Mouse (Mus musculus): ENCODE measurements around the gene Gm11214. TPM values are rescaled to one million over a fixed set of nuclear protein-coding genes. Genes with fewer than 3 reads are reported as not detected.

Gene Gm11214
- polyA plus RNA-seq, 1 experiment from 2014 or later = not detected

Other genes with a start within 250 kb of the Gm11214 start
- 14.7 and 14.8 TPM in 2 replicates for gene Whrn, start 167.4 kb downstream of the Gm11214 start, polyA plus RNA-seq (2016; fragmentation: Nextera tagmentation; extraction: Ambion mirVana)
- gene Atp6v1g1, start 118.6 kb downstream of the Gm11214 start, polyA plus RNA-seq (2016; fragmentation: Nextera tagmentation; extraction: Ambion mirVana) = 293 and 317 TPM in 2 replicates
- gene Tmem268, start 104.6 kb downstream of the Gm11214 start, polyA plus RNA-seq (2016; fragmentation: Nextera tagmentation; extraction: Ambion mirVana) = 8.8 and 11.6 TPM in 2 replicates
- not detected in 2 replicates for gene Gm11213, start 58.1 kb downstream of the Gm11214 start, polyA plus RNA-seq (2016; fragmentation: Nextera tagmentation; extraction: Ambion mirVana)
- gene Tex48, start 41.0 kb downstream of the Gm11214 start, polyA plus RNA-seq (2016; fragmentation: Nextera tagmentation; extraction: Ambion mirVana) = not detected in 2 replicates
- 0.06 TPM in 1 of 2 replicates, not detected in the other for gene Tnfsf15, start 81.7 kb upstream of the Gm11214 start, polyA plus RNA-seq (2016; fragmentation: Nextera tagmentation; extraction: Ambion mirVana)
- 0.05 TPM in 1 of 2 replicates, not detected in the other for gene Tnfsf8, start 198.0 kb upstream of the Gm11214 start, polyA plus RNA-seq (2016; fragmentation: Nextera tagmentation; extraction: Ambion mirVana)

Data from limb, embryonic 12.5 days (tissue).